Mouse (Mus musculus): ENCODE results near the gene Pias1.

Pias1 gene

GRCm38 (mm10) chr9:62857719-62858261, 129.9 kb downstream of the Pias1 start, which contains the start of gene Calml4:
Calml4 (plus strand) TSS chr9:62858080.
- no peak for DNase-seq (ENCODE audit: low read depth, low spot score)

GRCm38 (mm10) chr9:62857216-62857615, 130.5 kb downstream of the Pias1 start:
- DNase-seq (ENCODE audit: low read depth, low spot score): no peak

DNA sequence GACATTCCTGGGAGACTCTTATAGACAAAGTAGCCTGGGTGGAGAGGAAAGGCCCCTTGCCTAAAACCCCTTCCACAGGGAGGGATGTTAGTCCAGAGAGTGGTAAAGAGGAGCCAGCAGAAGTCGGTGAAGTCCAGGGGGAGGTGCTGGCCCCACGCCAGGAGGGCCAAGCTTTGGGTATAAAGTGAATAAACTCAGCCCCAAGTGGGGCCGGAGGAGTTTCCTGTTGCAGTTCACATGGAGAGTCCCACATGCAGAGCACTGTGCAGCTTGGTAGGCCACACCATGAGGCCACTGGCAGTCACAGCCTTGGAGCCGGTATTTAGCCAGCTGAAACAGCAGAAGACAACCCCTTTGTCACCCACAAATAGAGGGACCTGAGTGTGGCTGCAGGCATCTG, 133.2 kb downstream of the Pias1 start:
- no peak for DNase-seq (ENCODE audit: low read depth, low spot score)

GRCm38 (mm10) chr9:62851571-62851970, 136.2 kb downstream of the Pias1 start:
- DNase-seq (ENCODE audit: low read depth, low spot score): no peak

DNA sequence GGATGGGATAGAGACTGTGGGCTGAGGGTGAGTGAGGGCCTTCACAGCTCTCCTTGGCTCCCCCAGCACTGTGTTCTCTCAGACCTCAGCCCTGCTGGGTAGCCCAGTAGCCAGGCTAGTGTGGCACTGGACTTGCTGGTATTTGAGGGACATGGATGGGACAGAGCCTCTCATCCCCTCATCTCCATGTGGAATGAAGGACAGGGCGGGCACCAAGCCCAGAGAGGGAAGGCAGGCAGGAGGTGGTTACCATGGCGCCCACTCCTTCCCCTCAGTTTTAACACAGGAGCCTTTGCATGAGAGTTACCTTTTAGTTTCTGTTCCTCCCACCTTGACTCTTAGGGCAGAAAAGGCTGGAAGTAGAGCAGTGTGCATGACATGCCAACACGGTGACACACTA, 139.1 kb downstream of the Pias1 start:
- DNase-seq (ENCODE audit: low read depth, low spot score): no peak

- peak; percentile 90 for DNase-seq (ENCODE audit: low read depth, low spot score)
Observed at GRCm38 (mm10) chr9:62847694-62848093, 140.0 kb downstream of the Pias1 start.

DNA sequence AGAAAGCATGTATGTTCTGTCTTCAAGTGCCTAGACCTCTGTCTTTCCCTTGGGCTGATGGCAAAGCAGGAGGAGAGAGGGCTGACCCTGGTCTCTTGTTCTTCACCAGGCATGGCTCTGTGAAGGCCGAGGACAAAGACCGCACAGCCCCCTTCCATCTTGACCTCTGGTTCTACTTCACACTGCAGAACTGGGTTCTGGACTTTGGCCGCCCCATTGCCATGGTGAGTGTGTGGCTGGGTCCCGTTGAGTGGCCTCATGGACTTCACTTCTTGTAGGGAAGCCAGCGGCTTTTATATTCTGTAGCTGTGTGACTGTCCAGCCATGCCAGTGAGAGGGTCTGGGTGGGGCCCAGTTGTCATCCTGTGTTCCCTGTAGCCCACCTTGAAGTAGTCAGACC, 143.3 kb downstream of the Pias1 start:
- no peak for DNase-seq (ENCODE audit: low read depth, low spot score)

- DNase-seq (ENCODE audit: low read depth, low spot score): no peak
Observed at GRCm38 (mm10) chr9:62843356-62844024, 144.2 kb downstream of the Pias1 start.

GRCm38 (mm10) chr9:62839172-62839770, 148.5 kb downstream of the Pias1 start:
- no peak for DNase-seq (ENCODE audit: low read depth, low spot score)

DNA sequence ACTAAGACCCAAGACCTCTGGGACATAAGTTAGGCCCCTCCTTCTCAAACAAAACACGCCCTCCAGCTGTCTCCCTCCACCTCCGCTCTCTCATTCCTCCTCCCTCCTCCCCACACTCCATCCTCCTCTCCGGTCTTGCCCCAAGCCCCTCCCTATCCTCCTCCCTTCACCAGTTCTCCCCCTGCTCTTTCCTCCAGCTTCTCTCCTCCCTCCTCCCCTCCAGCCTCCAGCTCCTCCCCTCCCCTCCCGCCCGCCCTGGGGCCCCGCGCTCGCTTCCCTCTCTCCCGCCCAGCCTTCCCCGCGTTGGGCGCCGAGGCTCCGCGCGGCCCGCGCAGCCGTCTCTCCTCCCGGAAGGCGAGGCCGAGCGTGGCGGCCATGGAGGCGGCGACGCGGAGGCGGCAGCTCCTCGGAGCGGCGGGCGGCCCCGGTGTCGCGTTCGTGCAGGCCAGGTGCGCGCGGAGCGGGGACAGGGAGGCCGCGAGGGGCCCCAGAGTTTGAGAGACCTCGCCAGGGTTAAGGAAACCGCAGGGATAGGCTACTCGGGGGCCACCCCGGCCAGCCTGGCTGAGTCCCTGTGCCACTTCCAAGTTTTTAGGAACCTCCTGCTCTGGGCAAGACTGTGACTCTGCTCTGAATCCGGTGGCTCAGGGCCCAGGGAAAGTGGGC, 149.1 kb downstream of the Pias1 start, which contains the start of gene Cln6:
TSS of gene Cln6 (plus strand) at position 280 of the 666 bp plus-strand sequence.
- DNase-seq (ENCODE audit: low read depth, low spot score): peak; percentile 94

DNA sequence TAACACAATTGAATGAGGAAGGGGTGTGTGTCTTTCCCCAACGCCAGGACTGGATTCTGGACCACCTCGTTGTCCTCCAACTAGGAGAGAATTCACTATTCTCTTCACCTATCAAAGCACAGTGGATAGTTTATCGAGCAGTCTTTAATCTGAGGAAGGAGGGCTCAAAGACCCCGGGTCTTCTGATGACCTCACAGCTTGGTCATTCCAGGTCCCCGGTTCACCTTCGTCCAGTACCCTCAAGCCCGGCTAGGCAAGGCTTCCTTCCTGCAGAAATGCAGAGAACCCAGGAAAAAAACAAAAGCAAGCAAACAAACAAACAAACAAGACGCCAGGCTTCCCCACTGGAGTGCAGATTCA, 149.6 kb downstream of the Pias1 start:
- DNase-seq (ENCODE audit: low read depth, low spot score): no peak

DNA sequence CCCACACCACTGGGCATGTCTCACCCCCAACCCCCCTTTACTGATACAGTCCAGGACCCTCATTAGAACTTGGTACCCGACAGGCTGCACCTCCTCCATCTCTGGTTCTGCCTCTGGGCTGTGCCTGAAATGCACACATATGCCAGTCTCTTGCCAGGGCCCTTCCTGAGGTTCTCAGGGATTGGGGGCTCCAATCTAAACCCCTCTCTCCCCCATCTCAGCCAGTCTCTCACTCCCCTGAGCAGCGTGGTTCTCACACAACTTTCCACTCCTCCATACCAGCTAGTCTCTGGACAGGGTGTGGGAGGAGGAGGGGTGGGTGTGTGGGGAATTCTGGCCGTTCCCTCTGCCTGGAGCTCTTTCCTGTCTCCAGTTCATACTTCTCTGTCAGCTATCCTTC, 150.1 kb downstream of the Pias1 start:
- no peak for DNase-seq (ENCODE audit: low read depth, low spot score)

GRCm38 (mm10) chr9:62835705-62836446, 151.8 kb downstream of the Pias1 start:
- DNase-seq (ENCODE audit: low read depth, low spot score): no peak

GRCm38 (mm10) chr9:62834906-62835305, 152.8 kb downstream of the Pias1 start:
- DNase-seq (ENCODE audit: low read depth, low spot score): no peak

- DNase-seq (ENCODE audit: low read depth, low spot score): peak; percentile 73
Observed at GRCm38 (mm10) chr9:62829877-62830276, 157.8 kb downstream of the Pias1 start.

DNA sequence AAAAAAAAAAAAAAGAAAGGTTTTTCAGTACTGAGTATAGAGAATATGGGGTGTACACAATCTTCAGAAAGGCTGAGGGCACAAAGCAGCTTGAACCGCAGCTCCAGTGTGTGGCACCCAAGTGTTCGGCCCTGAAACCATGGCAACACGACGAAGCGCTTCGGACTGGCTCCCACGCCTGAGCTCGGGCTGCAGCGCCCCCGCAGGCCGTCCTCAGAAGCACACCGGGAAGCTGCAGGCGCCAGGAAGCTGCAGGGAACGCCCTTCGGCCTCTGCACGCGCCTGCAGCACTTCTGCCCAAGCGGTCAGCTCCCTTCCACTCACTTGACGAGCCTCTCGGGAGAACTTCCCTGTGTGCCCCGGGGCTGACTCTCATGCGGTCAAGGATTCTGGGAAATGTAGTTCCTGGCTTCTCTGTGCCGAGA, 159.1 kb downstream of the Pias1 start:
- DNase-seq (ENCODE audit: low read depth, low spot score): peak; percentile 99

Measured in ES-CJ7 (cell line).